Mouse (Mus musculus) MN1 (cell line): ENCODE measurements around the gene Sdk1.

Experiments used
- DNase-seq: peaks from one replicate; pipeline ENCODE4 v3.0.0-alpha.2; 2016; ENCODE audit warnings: low spot score

The Sdk1 gene

GRCm38 (mm10) chr5:141240841-141241543 is at the start of gene Sdk1:
Gene Sdk1, plus strand, starts transcription at chr5:141241490.
- DNase-seq, result no peak

- no peak for DNase-seq
Measured at GRCm38 (mm10) chr5:141197278-141197677, 44.0 kb upstream of the Sdk1 start.

- no peak for DNase-seq
Measured at GRCm38 (mm10) chr5:141202276-141203065, 38.8 kb upstream of the Sdk1 start.

- DNase-seq, result no peak
Measured at GRCm38 (mm10) chr5:141207061-141207460, 34.2 kb upstream of the Sdk1 start.

GRCm38 (mm10) chr5:141225243-141225642 is 16.0 kb upstream of the Sdk1 start:
- no peak for DNase-seq

GRCm38 (mm10) chr5:141234326-141234725 is 7.0 kb upstream of the Sdk1 start:
- DNase-seq, result no peak

GRCm38 (mm10) chr5:141239401-141239800 is 1.9 kb upstream of the Sdk1 start:
- DNase-seq, result no peak

- DNase-seq, result no peak
Measured at GRCm38 (mm10) chr5:141240441-141240840, 849 bp upstream of the Sdk1 start.

GRCm38 (mm10) chr5:141241645-141242284 is 475 bp downstream of the Sdk1 start:
- DNase-seq, result no peak

GRCm38 (mm10) chr5:141243253-141243965 is 2.1 kb downstream of the Sdk1 start:
- DNase-seq, result no peak

GRCm38 (mm10) chr5:141264253-141264652 is 23.0 kb downstream of the Sdk1 start:
- no peak for DNase-seq

- no peak for DNase-seq
Measured at GRCm38 (mm10) chr5:141277112-141277511, 35.8 kb downstream of the Sdk1 start.

GRCm38 (mm10) chr5:141281751-141282150 is 40.5 kb downstream of the Sdk1 start:
- DNase-seq, result no peak

- DNase-seq, result no peak
Measured at GRCm38 (mm10) chr5:141289611-141290010, 48.3 kb downstream of the Sdk1 start.

- DNase-seq, result no peak
Measured at GRCm38 (mm10) chr5:141295240-141295639, 54.0 kb downstream of the Sdk1 start.

- no peak for DNase-seq
Measured at GRCm38 (mm10) chr5:141302287-141302694, 61.0 kb downstream of the Sdk1 start.

- DNase-seq, result no peak
Measured at GRCm38 (mm10) chr5:141303746-141304145, 62.5 kb downstream of the Sdk1 start.

GRCm38 (mm10) chr5:141304706-141305105 is 63.4 kb downstream of the Sdk1 start:
- DNase-seq, result no peak

- no peak for DNase-seq
Measured at GRCm38 (mm10) chr5:141310641-141311040, 69.4 kb downstream of the Sdk1 start.

GRCm38 (mm10) chr5:141311801-141312200 is 70.5 kb downstream of the Sdk1 start:
- no peak for DNase-seq

GRCm38 (mm10) chr5:141312305-141312704 is 71.0 kb downstream of the Sdk1 start:
- no peak for DNase-seq

GRCm38 (mm10) chr5:141317095-141317494 is 75.8 kb downstream of the Sdk1 start:
- DNase-seq, result no peak
